Mouse (Mus musculus) ES-E14 (cell line): ENCODE measurements at regions not wholly inside any gene's neighbourhood (a gene's known extent, or its start where the extent isn't known, plus 50 kb on each side); places are given as distances from the start of the nearest gene placed in this dataset.

Source experiments
- DNase-seq: peaks from one replicate; pipeline ENCODE4 v3.0.0-alpha.2; 2013; ENCODE audit warnings: low read depth, low spot score
- H3K27ac ChIP-seq: 2 replicates; pipeline ENCODE4 v1.5.1; 2012; ENCODE audit warnings: low read depth, mild to moderate bottlenecking, low read length, moderate library complexity, mixed read lengths; ENCODE audit not compliant: poor library complexity, insufficient read depth, severe bottlenecking
- H3K36me3 ChIP-seq: 2 replicates; pipeline ENCODE4 v1.6.1; 2012; ENCODE audit warnings: mild to moderate bottlenecking, low read length, moderate library complexity, mixed read lengths; ENCODE audit not compliant: control insufficient read depth, poor library complexity, insufficient read depth, severe bottlenecking
- H3K4me1 ChIP-seq, 2 experiments: fragments of 150-350 bp in 1 of 2; sonication (generic) in 1 of 2; 2 replicates each; pipeline ENCODE4 v1.6.1; 2012; ENCODE audit warnings: low read length in 2 of 2, mild to moderate bottlenecking in 1 of 2, mixed read lengths in 1 of 2; ENCODE audit not compliant: control insufficient read depth in 2 of 2, insufficient read depth in 2 of 2, poor library complexity in 1 of 2
- H3K4me3 ChIP-seq, 2 experiments: fragments of 150-350 bp in 1 of 2; sonication (generic) in 1 of 2; 2 replicates each; pipeline ENCODE4 v1.5.1; 2012; ENCODE audit warnings: low read length in 2 of 2, low read depth in 1 of 2, mild to moderate bottlenecking in 1 of 2, mixed read lengths in 1 of 2; ENCODE audit not compliant: insufficient read depth in 1 of 2, poor library complexity in 1 of 2, severe bottlenecking in 1 of 2
- H3K9ac ChIP-seq: 2 replicates; pipeline ENCODE4 v1.6.1; 2012; ENCODE audit warnings: low read depth, mild to moderate bottlenecking, low read length, mixed read lengths; ENCODE audit not compliant: poor library complexity, insufficient read depth, severe bottlenecking
- H3K9me3 ChIP-seq: fragments of 150-350 bp; sonication (generic); 2 replicates; pipeline ENCODE4 v1.6.1; 2012; ENCODE audit warnings: low read depth, mild to moderate bottlenecking, low read length; ENCODE audit not compliant: control insufficient read depth, insufficient read depth
- CHD2 ChIP-seq: IDR thresholded peaks from 2 replicates; pipeline ENCODE4 v1.6.1; 2014; ENCODE audit warnings: mild to moderate bottlenecking, low read depth, low read length, inconsistent platforms
- HCFC1 ChIP-seq: IDR thresholded peaks from 2 replicates; pipeline ENCODE4 v1.6.1; 2012; ENCODE audit warnings: low read length, inconsistent platforms, borderline replicate concordance; ENCODE audit not compliant: insufficient read depth
- MAFK ChIP-seq: IDR thresholded peaks from 2 replicates; pipeline ENCODE4 v1.6.1; 2014; ENCODE audit warnings: mild to moderate bottlenecking, low read depth, low read length, inconsistent platforms; ENCODE audit not compliant: insufficient read depth
- ZC3H11A ChIP-seq: IDR thresholded peaks from 2 replicates; pipeline ENCODE4 v1.6.1; 2012; ENCODE audit warnings: low read depth, mild to moderate bottlenecking, inconsistent platforms, low read length, borderline replicate concordance
- ZNF384 ChIP-seq: IDR thresholded peaks from 2 replicates; pipeline ENCODE4 v1.6.1; 2012; ENCODE audit warnings: low read depth, low read length, inconsistent platforms
- in situ Hi-C, 2 experiments: fragments of 600-800 bp; cut with MboI; formaldehyde crosslinking; loops; one replicate each; pipeline ENCODE4 v1.15.1; 2025; ENCODE audit warnings: low sequenced_read_pairs in 2 of 2, inconsistent platforms in 1 of 2; ENCODE audit not compliant: unreplicated experiment in 2 of 2

GRCm38 (mm10) chr4:26800831-26801230 is 454.1 kb upstream of the Manea start:
- H3K4me3 ChIP-seq = no peak overlapping the region
- no peaks in the 10 kb centered on the region for H3K9me3 ChIP-seq
- TF ChIP-seq HCFC1 = no peak
- H3K27ac ChIP-seq = no peak overlapping the region
- in situ Hi-C loops = no loop called here
- H3K9ac ChIP-seq = no peak overlapping the region
- H3K36me3 ChIP-seq = no peaks in the 10 kb centered on the region
- no peak for DNase-seq
- no peaks in the 10 kb centered on the region for H3K4me1 ChIP-seq

GRCm38 (mm10) chr4:26793181-26793824 is 446.6 kb upstream of the Manea start:
- H3K27ac ChIP-seq = no peak overlapping the region
- DNase-seq = no peak
- TF ChIP-seq CHD2 (no peak), HCFC1 (no peak), ZC3H11A (no peak), ZNF384 (no peak), MAFK (no peak)
- H3K36me3 ChIP-seq = no peaks in the 10 kb centered on the region
- in situ Hi-C loops = no loop called here
- H3K9ac ChIP-seq = no peak overlapping the region
- no peaks in the 10 kb centered on the region for H3K9me3 ChIP-seq
- H3K4me1 ChIP-seq = no peaks in the 10 kb centered on the region
- H3K4me3 ChIP-seq = no peak overlapping the region

- DNase-seq = no peak
- no peak overlapping the region for H3K27ac ChIP-seq
- no peak for TF ChIP-seq ZNF384
- no peak for TF ChIP-seq MAFK
- TF ChIP-seq CHD2 = no peak
- no peak for TF ChIP-seq HCFC1
- no peak for TF ChIP-seq ZC3H11A
- no peak overlapping the region for H3K4me3 ChIP-seq
- no peaks in the 10 kb centered on the region for H3K4me1 ChIP-seq
- H3K9ac ChIP-seq = no peak overlapping the region
- H3K36me3 ChIP-seq = no peaks in the 10 kb centered on the region
- in situ Hi-C loops = no loop called here
- no peaks in the 10 kb centered on the region for H3K9me3 ChIP-seq
Observed at GRCm38 (mm10) chr4:26767896-26768295, 421.2 kb upstream of the Manea start.

- H3K36me3 ChIP-seq = no peaks in the 10 kb centered on the region
- no peak for TF ChIP-seq HCFC1
- no peaks in the 10 kb centered on the region for H3K9me3 ChIP-seq
- H3K27ac ChIP-seq = no peak overlapping the region
- no peak overlapping the region for H3K4me3 ChIP-seq
- no peak overlapping the region for H3K9ac ChIP-seq
- no peak for DNase-seq
- no peaks in the 10 kb centered on the region for H3K4me1 ChIP-seq
- in situ Hi-C loops = no loop called here
Observed at GRCm38 (mm10) chr4:26766235-26767228, 419.8 kb upstream of the Manea start.

GRCm38 (mm10) chr4:26740815-26741214 is 394.1 kb upstream of the Manea start:
- Histone ChIP-seq H3K27ac (no peak overlapping the region), H3K4me1 (no peaks in the 10 kb centered on the region), H3K4me3 (no peak overlapping the region), H3K36me3 (no peaks in the 10 kb centered on the region), H3K9me3 (no peaks in the 10 kb centered on the region), H3K9ac (no peak overlapping the region)
- DNase-seq = no peak
- TF ChIP-seq MAFK (no peak), CHD2 (no peak), ZC3H11A (no peak)
- in situ Hi-C loops = no loop called here
